Mouse (Mus musculus): Measurements from ENCODE around the gene Eng. TPM values are rescaled to one million over a fixed set of nuclear protein-coding genes. Genes with fewer than 3 reads are reported as not detected.

Gene Eng
- total and polyA plus RNA-seq, 3 experiments: 0.08 to 0.47 (median 0.13) TPM

- H3K4me3 ChIP-seq (replicated peaks in 1 of 3; ENCODE audit: low read depth in 2 of 3, low read length in 2 of 3, poor library complexity in 1 of 3): no peak overlapping the region
- H3K27ac ChIP-seq (ENCODE audit: insufficient read depth, low read depth): no peak overlapping the region
- no peak overlapping the region for H3K4me2 ChIP-seq (ENCODE audit: insufficient read depth, low read depth, poor library complexity, severe bottlenecking)
- in situ Hi-C loops (cut with MboI; ENCODE audit: low pct_ligation_motif_present, low pct_unique_long_range_greater_than_20kb, low sequenced_read_pairs): no loop called here
- no peaks in the 10 kb centered on the region for H3K79me2 ChIP-seq (replicated peaks; ENCODE audit: control insufficient read depth, extremely low read depth, insufficient read depth, poor library complexity, severe bottlenecking)
- H3K9me3 ChIP-seq (replicated peaks; ENCODE audit: low read length): no peaks in the 10 kb centered on the region
- no peak for DNase-seq (ENCODE audit: extremely low read depth)
- peaks cover 0 to 6% of the 10 kb centered on the region in 2 experiments for H3K36me3 ChIP-seq (replicated peaks in 1 of 2; ENCODE audit: control insufficient read depth in 1 of 2, insufficient read depth in 1 of 2, low read length in 1 of 2)
- peaks cover 14 to 33% of the 10 kb centered on the region in 2 experiments for H3K4me1 ChIP-seq (ENCODE audit: control insufficient read depth in 1 of 2, insufficient read depth in 2 of 2)
- no peaks in the 10 kb centered on the region for H3K27me3 ChIP-seq (replicated peaks)
- TF ChIP-seq KAT2A (IDR thresholded peaks at IDR 0.05; ENCODE audit: insufficient replicate concordance, low read length) (no peak), TCF12 (IDR thresholded peaks at IDR 0.05; ENCODE audit: low read depth, low read length) (no peak), JUN (IDR thresholded peaks at IDR 0.05; ENCODE audit: insufficient read depth, low read depth, low read length) (no peak), CHD1 (IDR thresholded peaks at IDR 0.05; ENCODE audit: low read depth, low read length) (no peak), MYC (IDR thresholded peaks at IDR 0.05; ENCODE audit: low read depth, low read length) (no peak), HCFC1 (IDR thresholded peaks at IDR 0.05; ENCODE audit: low read depth, low read length) (no peak), E2F4 (IDR thresholded peaks at IDR 0.05; ENCODE audit: insufficient replicate concordance, low read depth, low read length) (no peak)
- dilution Hi-C loops (cut with MboI; ENCODE audit: extremely low pct_ligation_motif_present, extremely low pct_unique_long_range_greater_than_20kb, low sequenced_read_pairs): no loop called here
- H3K9ac ChIP-seq (ENCODE audit: insufficient read depth, low read depth): no peak overlapping the region
Observed at GRCm38 (mm10) chr2:32627266-32628043, 18.9 kb upstream of the Eng start.

DNA sequence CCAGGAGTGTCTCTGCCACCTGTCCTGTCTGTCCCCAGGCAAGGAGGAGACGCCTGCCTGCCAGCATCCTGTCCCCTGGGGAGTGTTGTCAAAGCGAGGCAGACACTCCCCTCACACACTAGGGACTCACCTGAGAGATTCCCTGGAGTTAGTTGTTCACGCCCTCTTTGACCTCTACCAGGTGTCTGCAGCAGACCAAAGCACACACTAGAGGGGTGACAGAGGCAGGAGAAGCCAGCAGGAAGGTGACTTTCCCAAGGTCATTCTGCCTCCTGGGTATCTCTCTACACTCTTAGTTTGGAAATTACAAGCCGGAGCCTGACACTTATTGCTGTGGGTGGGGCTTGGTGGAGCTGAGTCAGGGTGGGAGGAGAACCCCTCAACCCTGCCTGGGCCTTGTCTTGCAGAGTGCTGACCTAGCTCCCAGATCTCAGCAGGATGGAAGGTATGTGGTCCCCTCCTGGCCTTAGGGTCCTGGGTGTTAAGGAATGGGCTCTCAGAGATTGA lies 18.3 kb upstream of the Eng start:
- H3K9ac ChIP-seq (ENCODE audit: insufficient read depth, low read depth): no peak overlapping the region
- no peaks in the 10 kb centered on the region for H3K9me3 ChIP-seq (replicated peaks; ENCODE audit: low read length)
- DNase-seq (ENCODE audit: extremely low read depth): no peak
- in situ Hi-C loops (cut with MboI; ENCODE audit: low pct_ligation_motif_present, low pct_unique_long_range_greater_than_20kb, low sequenced_read_pairs) (no loop called here), dilution Hi-C loops (cut with MboI; ENCODE audit: extremely low pct_ligation_motif_present, extremely low pct_unique_long_range_greater_than_20kb, low sequenced_read_pairs) (no loop called here)
- H3K79me2 ChIP-seq (replicated peaks; ENCODE audit: control insufficient read depth, extremely low read depth, insufficient read depth, poor library complexity, severe bottlenecking): no peaks in the 10 kb centered on the region
- H3K27ac ChIP-seq (ENCODE audit: insufficient read depth, low read depth): no peak overlapping the region
- no peak overlapping the region for H3K4me2 ChIP-seq (ENCODE audit: insufficient read depth, low read depth, poor library complexity, severe bottlenecking)
- H3K4me1 ChIP-seq (ENCODE audit: control insufficient read depth in 1 of 2, insufficient read depth in 2 of 2): peaks cover 14 to 33% of the 10 kb centered on the region in 2 experiments
- peaks cover 0 to under 1% of the 10 kb centered on the region in 2 experiments for H3K36me3 ChIP-seq (replicated peaks in 1 of 2; ENCODE audit: control insufficient read depth in 1 of 2, insufficient read depth in 1 of 2, low read length in 1 of 2)
- no peaks in the 10 kb centered on the region for H3K27me3 ChIP-seq (replicated peaks)
- no peak overlapping the region for H3K4me3 ChIP-seq (replicated peaks in 1 of 3; ENCODE audit: low read depth in 2 of 3, low read length in 2 of 3, poor library complexity in 1 of 3)
- TF ChIP-seq IRF4 (IDR thresholded peaks at IDR 0.05; ENCODE audit: low read depth, low read length): no peak
- TF ChIP-seq PAX5 (IDR thresholded peaks at IDR 0.05; ENCODE audit: low read length): no peak
- TF ChIP-seq EP300 (IDR thresholded peaks at IDR 0.05; ENCODE audit: low read length): no peak
- TF ChIP-seq MAFK (IDR thresholded peaks at IDR 0.05; ENCODE audit: insufficient replicate concordance, low read length): no peak
- no peak for TF ChIP-seq JUND (conservative IDR thresholded peaks at IDR 0.05; ENCODE audit: low read depth, low read length)
- TF ChIP-seq NRF1 (IDR thresholded peaks at IDR 0.05; ENCODE audit: low read depth, low read length): no peak
- TF ChIP-seq BHLHE40 (IDR thresholded peaks at IDR 0.05; ENCODE audit: low read depth, low read length): no peak
- TF ChIP-seq JUN (IDR thresholded peaks at IDR 0.05; ENCODE audit: insufficient read depth, low read depth, low read length): no peak
- no peak for TF ChIP-seq NELFE (IDR thresholded peaks at IDR 0.05; ENCODE audit: low read depth, low read length)
- TF ChIP-seq KAT2A (IDR thresholded peaks at IDR 0.05; ENCODE audit: insufficient replicate concordance, low read length): no peak
- no peak for TF ChIP-seq ZC3H11A (IDR thresholded peaks at IDR 0.05; ENCODE audit: low read depth, low read length)
- TF ChIP-seq MEF2A (IDR thresholded peaks at IDR 0.05; ENCODE audit: borderline replicate concordance, low read depth, low read length): no peak
- TF ChIP-seq GABPA (IDR thresholded peaks at IDR 0.05; ENCODE audit: insufficient replicate concordance, low read depth, low read length): no peak
- TF ChIP-seq CHD2 (IDR thresholded peaks at IDR 0.05; ENCODE audit: low read length): no peak
- TF ChIP-seq RCOR1 (conservative IDR thresholded peaks at IDR 0.05; ENCODE audit: low read depth, low read length): no peak
- TF ChIP-seq ZNF384 (IDR thresholded peaks at IDR 0.05; ENCODE audit: low read depth, low read length): no peak
- TF ChIP-seq MAX (IDR thresholded peaks at IDR 0.05; ENCODE audit: low read length): no peak
- no peak for TF ChIP-seq RAD21 (IDR thresholded peaks at IDR 0.05; ENCODE audit: low read depth, low read length)
- TF ChIP-seq MXI1 (IDR thresholded peaks at IDR 0.05; ENCODE audit: low read depth, low read length): no peak
- no peak for TF ChIP-seq POLR2AphosphoS2 (IDR thresholded peaks at IDR 0.05; ENCODE audit: low read depth, low read length)
